Mouse (Mus musculus): Measurements from ENCODE around the gene Morc3.

Gene Morc3

DNA sequence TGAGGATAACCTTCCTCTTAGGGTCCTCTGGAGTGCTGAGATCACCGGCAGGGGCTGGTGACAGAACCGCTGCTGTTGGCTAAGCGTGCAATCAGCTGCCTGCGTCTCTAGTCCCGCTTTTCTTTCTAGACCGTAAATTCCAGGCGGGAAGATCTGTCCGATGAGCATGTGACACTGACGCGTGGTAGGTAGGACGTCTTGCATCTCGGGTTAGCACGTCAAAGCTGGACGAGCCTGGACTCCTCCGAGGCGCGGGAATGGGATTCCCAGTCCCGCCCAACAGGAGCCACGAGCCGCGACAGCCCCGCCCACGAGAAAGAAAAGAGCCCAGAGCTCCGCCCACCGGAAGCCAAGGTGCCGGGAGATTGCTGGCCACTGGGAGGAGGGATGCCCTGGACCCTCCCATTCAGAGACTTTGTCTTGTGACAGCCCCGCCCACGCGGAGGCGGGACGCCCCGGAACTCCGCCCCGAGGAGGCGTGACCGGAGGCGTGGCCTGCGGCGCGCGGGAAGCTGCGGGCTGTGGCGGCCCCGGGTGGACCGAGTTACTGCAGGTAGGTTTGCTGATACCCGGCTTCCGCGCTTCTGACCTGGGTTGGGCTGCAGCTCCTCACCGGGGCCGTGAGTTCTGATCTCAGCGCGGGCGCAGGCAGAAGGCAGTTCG, 51.6 kb downstream of the Morc3 start, which contains the start of gene Chaf1b:
Gene Chaf1b, plus strand, starts transcription at position 479 of the 663 bp plus-strand sequence.
- peak; percentile 94 to 99 for DNase-seq (ENCODE audit: low spot score in 2 of 2)

DNA sequence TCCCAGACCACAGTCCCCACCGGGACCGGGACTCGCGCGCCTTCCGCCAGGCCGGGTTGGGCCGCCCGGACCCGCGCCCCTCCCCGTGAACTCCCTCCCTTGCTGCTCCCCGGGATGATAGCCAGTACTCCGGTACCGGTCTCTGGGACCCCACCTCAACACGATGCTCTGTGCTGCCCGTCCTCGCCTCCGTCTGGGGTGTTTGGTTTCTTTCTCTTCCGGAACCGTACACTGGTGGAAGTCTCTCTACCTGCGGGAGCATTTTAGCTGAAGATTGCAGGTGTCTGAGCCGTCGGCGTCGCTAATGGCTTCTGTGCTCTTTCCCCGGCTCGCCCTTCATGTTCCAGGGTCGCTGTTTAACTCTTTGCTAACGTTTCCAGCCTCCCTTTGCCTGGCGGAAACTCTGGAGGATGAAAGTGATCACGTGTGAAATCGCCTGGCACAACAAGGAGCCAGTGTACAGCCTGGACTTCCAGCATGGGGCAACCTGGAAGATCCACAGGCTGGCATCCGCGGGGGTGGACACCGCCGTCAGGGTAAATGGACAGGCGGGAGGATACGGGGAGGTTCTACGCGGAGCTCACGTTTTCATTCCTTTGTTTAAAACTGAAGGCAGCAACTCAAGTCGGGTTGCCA, 52.3 kb downstream of the Morc3 start:
- no peak for DNase-seq (ENCODE audit: low spot score in 2 of 2)

DNA sequence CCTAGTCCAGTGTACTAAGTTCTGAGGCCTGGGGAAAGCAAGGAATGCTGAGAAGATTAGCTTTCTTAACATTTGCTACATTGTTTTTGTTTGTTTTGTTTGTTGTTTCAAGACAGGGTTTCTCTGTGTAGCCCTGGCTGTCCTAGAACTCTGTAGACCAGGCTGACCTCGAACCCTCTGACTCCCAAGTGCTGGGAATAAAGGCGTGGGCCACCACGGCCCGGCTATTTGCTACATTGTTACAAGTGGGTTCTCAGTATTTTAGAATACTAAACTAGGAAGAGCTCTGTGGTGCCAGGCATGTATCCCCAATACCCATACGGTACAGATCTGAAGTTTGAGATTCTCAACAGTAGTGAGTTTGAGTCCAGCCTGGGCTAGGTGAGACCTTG, 52.8 kb downstream of the Morc3 start:
- DNase-seq (ENCODE audit: low spot score in 2 of 2): no peak

DNA sequence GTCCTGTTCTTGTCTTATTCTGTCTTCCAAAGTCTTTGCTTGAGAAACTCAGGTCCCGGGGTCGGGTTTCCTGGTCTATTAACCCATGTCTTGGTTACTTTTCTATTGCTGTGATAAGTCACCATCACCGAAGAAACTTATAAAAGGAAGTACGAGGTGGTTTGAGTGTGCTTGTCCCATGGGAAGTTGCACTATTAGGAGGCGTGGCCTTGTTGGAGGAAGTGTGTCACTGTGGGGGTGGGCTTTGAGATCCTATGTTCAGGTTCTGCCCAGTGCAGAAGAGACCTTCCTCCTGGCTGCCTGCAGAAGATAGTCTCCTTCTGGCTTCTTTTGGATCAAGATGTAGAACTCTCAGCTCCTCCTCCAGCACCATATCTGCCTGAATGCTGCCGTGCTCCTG, 56.6 kb downstream of the Morc3 start:
- DNase-seq (ENCODE audit: low spot score in 2 of 2): no peak

DNA sequence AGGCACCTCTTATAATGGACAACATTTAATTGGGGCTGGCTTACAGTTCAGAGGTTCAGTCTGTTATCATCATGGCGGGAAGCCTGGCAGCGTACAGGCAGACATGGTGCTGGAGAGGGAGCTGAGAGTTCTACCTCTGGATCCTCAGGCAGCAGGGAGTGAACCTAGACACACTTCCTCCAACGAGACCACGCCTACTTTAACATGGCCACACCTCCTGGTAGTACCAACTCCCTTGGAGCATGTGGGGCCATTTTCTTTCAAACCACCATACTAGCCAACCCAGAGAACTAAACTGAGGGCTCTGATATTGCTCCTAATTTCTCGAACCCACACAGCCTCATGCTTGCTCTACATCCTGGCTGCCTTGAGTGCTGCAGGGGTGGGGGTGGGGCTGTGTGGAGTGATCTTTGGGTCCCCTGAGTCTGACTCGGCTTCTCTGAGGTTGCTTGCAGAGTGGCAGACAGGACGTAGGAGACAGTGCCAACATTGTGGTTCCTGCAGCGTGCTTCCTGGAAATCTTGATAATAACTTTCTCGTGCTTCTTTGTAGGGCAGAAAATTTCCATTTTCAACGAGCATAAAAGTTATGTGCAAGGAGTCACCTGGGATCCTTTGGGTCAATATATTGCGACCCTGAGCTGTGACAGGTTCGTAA, 59.2 kb downstream of the Morc3 start:
- DNase-seq (ENCODE audit: low spot score in 2 of 2): no peak

DNA sequence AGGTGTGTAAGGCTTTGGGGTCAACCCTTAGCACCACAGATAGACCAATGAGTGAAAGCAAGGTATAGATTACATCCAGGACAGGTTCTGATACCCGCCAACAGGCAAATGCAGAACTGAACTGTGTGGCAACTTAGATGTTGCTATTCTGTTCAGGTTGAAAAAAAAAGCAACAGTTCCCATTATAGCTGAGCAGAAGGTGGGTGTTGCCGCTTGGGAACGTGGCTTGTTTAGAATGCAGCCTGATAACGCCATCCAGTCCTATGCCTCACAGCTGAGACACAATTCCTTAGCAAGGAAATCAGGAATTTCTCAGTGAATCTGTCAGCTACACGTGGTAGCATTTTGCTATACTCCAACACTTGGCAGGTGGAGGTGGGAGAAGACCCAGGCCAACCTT, 61.4 kb downstream of the Morc3 start:
- no peak for DNase-seq (ENCODE audit: low spot score in 2 of 2)

DNA sequence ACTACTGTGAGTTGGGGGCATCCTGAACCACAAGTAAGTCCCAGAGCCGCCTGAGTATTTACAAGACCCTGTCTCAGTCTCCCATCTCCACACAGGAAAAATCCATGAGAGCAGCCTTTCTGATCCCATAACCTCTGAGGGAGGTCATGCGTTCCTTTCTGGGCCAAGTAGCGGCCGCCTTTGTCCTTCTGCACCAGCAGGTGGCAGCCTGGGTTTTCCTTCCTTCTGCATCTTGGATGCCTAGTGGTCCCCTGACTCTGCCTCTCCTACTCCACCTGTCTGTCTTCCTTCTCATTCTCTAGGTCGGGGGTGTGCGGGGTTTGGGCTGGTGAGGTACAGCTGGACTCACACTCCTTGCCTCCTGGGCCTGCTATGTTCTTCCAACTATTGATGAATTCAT, 71.1 kb downstream of the Morc3 start:
- no peak for DNase-seq (ENCODE audit: low spot score in 2 of 2)

DNA sequence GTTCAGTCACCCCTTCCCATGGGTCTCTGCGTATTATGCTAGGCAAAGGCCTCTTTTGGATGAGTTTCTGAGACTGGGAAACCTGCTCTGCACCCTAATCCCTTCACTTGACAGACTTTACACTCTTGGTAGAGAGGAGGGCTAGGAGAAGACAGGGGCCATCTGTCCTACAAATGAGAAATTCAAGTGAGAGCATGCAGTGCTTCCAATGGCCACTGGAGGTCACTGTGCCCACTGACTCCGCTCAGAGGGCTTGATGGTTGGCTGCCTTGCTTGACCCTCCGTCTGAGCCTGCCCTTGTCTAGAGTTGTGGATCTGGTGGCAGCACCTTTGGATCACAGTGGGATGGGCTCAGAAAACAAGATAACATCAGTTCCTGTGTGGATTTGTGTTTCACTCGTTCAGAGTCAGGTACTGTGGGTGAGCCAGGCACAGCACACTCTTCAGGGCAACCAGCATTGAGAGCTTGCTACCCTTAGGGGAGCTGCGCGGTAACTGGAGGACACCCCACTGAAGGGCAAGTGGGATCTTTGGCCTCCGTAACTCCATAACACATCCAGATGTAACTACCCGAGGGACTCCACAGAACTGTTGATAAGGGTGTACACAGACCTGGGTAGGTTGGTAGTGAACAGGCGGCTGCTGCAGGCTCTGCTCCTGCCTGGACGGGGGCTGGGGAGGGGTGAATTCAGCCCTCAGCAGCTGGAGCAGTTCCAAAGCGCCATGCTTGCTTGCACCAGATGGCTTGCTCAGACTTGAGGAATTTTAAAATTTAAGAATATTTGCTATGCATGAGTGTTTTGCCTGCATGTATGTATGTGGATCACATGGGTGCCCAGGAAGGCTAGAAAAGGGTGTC, 74.5 kb downstream of the Morc3 start:
- peak; percentile 14 to 53 for DNase-seq (ENCODE audit: low spot score in 2 of 2)

DNA sequence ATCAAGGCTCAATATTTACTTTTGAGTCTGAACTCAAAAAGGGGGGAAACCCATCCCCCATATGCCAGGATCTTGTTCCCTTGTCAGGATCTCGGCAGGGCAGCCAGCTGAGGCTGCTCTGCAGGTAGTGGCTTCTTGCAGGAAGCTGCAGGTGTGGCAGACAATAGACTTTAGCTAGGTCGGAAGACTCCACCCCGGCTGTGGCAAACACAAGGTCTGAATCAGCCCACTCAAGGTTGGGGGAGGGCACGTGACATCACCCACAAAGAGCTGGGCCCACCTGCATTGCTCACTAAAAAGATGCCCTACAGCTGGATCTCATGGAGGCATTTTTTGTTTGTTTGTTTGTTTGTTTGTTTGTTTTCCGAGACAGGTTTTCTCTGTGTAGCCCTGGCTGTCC, 75.8 kb downstream of the Morc3 start:
- no peak for DNase-seq (ENCODE audit: low spot score in 2 of 2)

DNA sequence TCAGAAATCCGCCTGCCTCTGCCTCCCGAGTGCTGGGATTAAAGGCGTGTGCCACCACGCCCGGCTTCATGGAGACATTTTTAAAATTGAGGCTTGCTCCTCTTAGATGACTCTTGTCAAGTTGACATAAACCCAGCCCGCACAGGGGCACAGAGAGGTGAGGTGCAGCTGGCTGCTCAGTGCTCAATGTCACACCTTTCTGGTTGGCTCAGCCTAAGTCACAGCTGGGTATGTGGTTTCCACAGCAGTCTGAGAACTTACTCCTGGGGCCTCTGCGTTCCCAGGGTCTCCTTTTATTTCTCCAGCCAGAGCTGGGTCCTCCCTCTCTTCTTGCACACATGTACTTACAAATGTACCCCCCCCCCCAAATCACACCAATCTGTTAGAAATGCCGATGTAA, 76.3 kb downstream of the Morc3 start:
- DNase-seq (ENCODE audit: low spot score in 2 of 2): no peak

DNA sequence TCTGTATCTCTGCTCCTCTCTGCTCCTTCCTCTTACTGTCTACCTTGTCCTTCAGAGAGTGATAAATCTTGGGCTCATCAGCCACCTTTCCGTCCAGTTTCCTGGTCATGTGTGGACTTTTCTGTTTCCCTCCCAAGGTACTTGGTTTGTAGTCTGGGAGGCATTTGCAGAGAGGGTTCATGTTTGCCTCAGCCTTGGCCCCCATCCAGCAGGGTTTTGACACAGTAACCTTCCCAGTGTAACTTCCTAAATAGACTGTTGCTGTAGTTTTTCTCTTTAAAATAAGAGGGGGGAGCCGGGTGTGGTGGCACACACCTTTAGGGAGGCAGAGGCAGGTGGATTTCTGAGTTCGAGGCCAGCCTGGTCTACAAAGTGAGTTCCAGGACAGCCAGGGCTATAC, 78.0 kb downstream of the Morc3 start:
- no peak for DNase-seq (ENCODE audit: low spot score in 2 of 2)

DNA sequence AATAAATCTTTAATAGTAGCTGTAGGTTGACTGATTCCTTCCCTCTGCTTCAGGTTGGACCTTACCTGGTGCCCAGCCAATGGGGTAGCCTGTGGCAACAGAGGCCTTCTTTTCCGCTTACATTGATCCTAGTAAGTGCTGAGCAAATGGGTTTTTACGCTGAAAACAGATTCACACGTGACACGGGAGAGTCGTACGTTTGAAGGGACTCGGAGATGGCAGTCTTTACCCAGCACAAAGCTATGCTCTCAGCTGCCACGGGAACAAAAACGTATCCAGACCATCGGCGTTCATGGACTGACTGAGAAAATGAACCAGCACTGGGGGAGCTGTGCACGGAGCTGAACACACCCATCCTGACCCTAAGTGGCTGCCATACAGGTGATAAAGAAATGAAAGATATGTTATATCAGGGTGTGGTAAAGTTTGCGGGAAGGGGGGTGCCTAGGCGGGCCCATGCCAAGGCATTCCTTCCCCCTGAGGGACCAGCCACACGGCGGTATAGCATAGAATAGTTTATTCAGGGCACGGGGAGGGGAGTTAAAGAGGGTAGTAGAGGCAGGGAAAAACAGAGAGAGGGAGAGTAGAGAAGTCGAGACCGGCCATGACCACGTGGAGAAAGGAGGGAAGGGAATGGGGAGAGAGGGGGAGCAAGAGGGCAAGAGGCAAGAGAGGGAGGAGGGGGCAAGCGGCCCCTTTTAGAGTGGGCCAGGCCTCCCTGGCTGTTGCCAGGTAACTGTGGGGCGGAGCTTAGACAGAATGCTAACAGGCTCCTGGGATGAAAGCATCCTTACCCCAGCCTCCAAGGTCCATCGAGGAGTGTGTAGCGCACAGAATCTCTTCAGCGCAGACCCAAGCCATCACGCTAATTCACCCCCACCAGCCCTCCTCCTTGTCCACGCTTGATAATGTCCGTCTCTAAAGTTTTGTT, 79.1 kb downstream of the Morc3 start:
- DNase-seq (ENCODE audit: low spot score in 2 of 2): no peak

DNA sequence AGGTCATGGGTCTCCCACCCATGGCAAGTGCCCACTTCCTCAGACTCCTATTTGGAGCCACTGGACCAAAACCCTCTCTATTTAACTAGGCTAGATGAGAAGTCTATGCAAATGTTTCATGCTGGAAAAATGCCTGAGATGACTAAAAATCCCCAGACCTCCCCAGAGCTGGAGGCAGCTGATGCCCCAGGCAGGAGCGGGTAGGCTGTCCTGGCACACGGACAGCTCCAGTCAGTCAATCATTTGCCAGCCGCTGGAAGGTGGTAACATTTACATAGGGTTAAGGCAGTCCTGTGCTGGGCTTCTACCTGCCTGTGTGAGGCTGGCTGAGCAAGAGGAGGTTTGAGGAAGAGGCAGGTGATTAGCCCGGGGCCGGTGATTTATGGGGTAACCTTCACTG, 80.2 kb downstream of the Morc3 start:
- no peak for DNase-seq (ENCODE audit: low spot score in 2 of 2)

DNA sequence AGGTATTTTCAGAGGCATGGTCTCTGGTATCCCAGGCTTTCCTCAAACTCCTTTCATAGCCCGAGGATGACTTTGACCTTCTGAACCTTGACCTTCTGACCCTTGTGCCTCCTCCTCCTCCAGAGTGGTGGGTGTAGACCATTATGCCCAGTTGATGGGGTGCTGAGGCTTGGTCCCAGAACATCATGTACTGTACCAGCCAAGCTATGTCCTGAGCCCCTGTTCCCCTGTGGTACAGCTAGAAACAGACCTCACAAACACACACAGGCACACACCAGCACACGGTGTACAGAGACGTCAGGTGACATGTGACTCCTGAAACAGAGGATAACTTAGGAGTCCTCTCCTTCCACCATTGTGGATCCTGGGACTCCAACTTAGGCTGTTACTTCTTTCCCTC, 80.9 kb downstream of the Morc3 start:
- DNase-seq (ENCODE audit: low spot score in 2 of 2): no peak

DNA sequence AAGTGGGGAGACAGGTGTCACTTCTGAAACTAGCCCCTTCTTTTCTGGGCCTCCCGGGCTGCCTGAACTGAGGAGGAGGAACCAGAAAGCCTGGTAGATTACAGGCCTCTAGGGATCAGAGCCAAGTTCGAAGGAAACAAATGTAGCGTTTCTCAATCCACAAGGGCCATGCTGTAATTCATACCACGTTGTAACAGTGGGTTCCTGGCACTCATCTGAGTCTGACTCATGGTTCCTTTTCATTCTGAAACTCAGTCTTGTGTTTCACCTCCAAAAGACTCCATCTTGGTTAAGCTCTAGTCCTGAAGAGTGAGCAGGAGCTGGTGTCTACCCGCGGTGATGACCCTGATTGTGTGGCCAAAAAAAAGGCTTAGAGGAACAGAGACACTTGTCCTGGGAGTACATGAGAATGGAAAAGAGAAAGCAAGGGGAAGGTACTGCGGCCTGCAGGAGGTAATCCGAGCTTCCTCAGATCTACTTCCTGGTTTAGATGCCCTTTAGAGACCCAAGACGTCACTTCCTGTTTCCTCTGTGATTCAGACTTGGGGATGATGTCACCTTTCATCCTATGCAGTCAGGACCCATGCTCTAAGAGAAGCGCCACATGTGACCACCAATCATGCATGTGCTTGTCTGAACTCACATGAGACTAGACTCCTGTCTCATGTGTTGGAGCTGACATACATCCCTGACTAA, 82.1 kb downstream of the Morc3 start:
- no peak for DNase-seq (ENCODE audit: low spot score in 2 of 2)

DNA sequence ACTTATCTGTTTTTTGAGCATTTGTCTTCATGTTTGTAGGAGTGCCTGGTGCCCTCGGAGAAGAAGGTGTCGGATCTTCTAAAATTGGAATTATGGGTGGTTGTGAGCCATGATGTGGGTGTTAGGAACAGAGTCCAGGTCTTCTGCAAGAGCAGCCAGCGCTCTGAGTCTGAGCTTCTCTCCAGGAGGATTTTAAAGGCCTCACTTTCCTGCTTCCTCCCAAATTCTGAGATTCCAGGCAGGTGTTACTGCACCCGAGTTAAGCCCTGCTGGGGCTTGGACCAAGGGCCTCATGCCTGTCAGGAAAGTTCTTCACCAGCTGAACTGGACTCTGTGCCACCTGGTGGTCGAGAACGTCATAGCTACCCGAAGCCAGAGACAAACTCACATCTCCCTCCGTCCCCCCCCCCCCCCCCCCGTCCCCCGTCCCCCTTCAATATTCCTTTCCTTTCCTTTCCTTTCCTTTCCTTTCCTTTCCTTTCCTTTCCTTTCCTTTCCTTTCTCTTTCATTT, 83.5 kb downstream of the Morc3 start:
- peak in 1 of 2 experiments; percentile 26 for DNase-seq (ENCODE audit: low spot score in 2 of 2)

DNA sequence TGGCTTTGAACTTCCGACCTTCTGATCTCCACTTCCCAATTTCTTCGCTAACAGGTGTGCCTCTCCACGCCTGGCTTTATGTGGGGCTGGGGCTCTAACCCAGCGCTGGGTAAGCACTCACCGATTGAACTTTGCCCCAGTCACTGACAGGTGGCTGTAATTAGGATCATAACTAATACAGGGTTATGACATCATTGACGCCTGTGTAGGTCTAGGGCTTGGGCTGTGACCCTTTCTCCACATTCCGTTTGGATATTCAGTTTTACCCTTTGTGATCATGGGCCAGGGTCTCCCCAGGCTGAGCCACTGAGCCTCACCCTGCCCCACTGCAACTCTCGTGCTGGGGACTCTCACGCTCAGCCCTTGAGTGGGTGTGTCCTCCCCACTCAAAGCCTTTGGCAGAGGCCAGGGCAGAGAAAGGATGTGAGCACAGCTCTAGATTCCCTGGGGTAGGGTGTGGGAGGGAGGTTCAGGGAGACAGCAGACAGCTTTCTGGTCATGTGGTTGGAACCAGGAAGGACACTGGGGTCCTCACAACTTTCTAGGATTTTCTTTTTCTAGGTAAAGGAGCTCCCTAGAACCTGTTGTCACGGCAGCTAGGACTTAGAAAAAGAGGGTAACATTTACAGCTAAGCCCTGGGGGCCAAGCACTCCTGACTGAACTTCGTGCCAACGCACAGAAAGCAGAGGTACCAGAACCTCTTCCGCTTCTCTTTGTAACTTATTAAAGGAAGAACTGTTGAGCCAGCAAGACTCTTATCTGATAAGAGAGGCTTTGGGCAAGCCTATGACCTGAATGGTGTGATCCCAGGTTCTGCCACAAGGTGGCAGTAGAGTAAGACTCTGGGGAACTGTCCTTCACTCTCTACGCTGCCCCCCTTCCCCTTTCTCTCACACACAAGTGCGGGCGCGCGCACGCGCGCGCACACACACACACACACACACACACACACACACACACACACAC, 86.1 kb downstream of the Morc3 start:
- DNase-seq (ENCODE audit: low spot score in 2 of 2): peak; percentile 61 to 75

DNA sequence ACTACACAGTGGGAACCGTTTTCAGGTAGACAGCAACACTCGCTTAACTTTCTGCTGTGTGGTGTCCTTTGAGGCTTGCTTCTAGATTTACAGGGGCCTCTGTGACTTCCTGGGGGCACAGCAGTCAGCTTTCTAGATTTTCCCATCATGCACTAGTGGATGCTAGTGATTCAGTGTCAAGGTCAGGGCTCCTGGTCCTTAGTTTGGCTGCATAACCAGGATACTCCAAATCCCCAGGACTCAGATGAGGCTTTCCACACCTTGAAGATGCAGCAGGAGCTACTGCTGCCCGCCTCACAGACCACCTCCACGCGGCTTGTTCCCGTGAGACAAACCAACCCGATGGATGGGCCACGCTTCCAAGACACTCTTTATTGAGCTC, 86.7 kb downstream of the Morc3 start:
- DNase-seq (ENCODE audit: low spot score in 2 of 2): no peak

DNA sequence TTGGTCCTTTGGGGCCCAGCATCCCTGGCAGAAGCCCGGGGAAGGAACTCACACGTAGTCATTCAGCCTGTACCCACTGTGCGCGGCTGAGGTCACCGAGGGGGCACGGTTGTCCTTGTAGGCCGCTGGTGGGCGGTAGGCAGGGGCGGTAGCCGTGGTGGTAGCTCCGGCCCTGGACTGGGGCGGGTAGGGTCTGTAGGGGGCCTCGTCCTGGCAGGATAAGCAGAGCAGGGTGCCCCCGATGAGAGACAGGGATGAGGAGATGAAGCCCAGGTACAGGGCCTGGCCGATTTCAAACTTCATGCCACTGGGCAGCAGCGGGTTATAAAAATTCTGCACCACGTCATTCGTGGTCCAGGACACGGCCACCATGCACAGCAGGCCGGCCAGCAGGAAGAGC, 87.3 kb downstream of the Morc3 start:
- DNase-seq (ENCODE audit: low spot score in 2 of 2): no peak
